Mouse (Mus musculus): ENCODE measurements around the gene Smyd4.

- no peak for TF ChIP-seq CTCF (IDR thresholded peaks at IDR 0.05; ENCODE audit: control insufficient read depth, insufficient read depth, low read length)
- no peak for TF ChIP-seq POLR2A (IDR thresholded peaks at IDR 0.05; ENCODE audit: borderline replicate concordance, control insufficient read depth, low read depth, low read length)
Measured at GRCm38 (mm10) chr11:75324433-75324832, 23.8 kb upstream of the Smyd4 start.

Measured in bone marrow, adult 2 months (tissue).